Mouse (Mus musculus) erythroid progenitor cell, adult 5-6 weeks (primary cell): ENCODE measurements around the gene Fgf11. TPM values are rescaled to one million over a fixed set of nuclear protein-coding genes. Genes with fewer than 3 reads are reported as not detected.

ENCODE experiments used
- ATAC-seq: replicated peaks from 2 replicates; pipeline ENCODE4 v1.8.0; 2016; ENCODE audit warnings: moderate number of reproducible peaks, mild to moderate bottlenecking, moderate TSS enrichment, inconsistent platforms; ENCODE audit not compliant: poor library complexity, low FRiP score, severe bottlenecking
- total RNA-seq, 2 experiments: library from RNA; stranded (forward) in 1 of 2; stranded (reverse) in 1 of 2; fragments of 150-400 nt in 1 of 2; fragments of 186-747, 209-891 nt in 1 of 2; gene quantifications; 2 replicates each; pipeline versions ENCODE4 v1.2.3 to v1.2.4; 2015 to 2017; ENCODE audit warnings: low replicate concordance in 2 of 2

Fgf11 gene
- total RNA-seq, 2 experiments from 2014 or later, result not detected

GRCm38 (mm10) chr11:69818871-69819270 lies 17.2 kb upstream of the Fgf11 start:
- ATAC-seq, result no peak

GRCm38 (mm10) chr11:69818365-69818764 lies 16.7 kb upstream of the Fgf11 start, which contains the start of gene Spem2:
Spem2 (minus strand) TSS chr11:69818465.
- no peak for ATAC-seq

GRCm38 (mm10) chr11:69816520-69816919 lies 14.9 kb upstream of the Fgf11 start:
- no peak for ATAC-seq

- no peak for ATAC-seq
Measured at GRCm38 (mm10) chr11:69815155-69815554, 13.5 kb upstream of the Fgf11 start, which contains the start of gene Gm39566. Gm39566 (minus strand) TSS chr11:69815298.

- ATAC-seq, result no peak
Measured at GRCm38 (mm10) chr11:69810280-69810679, 8.6 kb upstream of the Fgf11 start.

DNA sequence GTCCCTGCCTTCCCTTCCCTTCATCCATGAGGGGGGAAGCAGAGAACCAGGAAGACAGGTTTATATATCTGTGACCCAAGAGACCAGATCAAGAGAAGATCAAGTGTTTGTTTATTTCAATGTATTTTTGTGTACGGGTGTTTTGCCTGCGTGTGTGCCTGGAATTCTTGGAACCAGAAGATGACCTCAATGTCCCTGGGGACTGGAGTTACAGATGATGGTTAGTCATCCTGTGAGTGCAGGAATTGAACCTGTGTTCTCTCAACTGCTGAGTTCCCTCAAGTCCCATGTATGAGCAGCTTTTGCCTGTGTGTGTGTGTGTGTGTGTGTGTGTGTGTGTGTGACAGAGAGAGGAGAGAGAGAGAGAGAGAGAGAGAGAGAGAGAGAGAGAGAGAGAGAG lies 6.0 kb upstream of the Fgf11 start:
- no peak for ATAC-seq

GRCm38 (mm10) chr11:69806378-69806777 lies 4.7 kb upstream of the Fgf11 start:
- ATAC-seq, result no peak

- no peak for ATAC-seq
Measured at GRCm38 (mm10) chr11:69804972-69805909, 3.6 kb upstream of the Fgf11 start, which contains the start of gene Tmem102. Tmem102 (minus strand) TSS chr11:69805624.

GRCm38 (mm10) chr11:69804652-69804940 lies 2.9 kb upstream of the Fgf11 start:
- ATAC-seq, result no peak

DNA sequence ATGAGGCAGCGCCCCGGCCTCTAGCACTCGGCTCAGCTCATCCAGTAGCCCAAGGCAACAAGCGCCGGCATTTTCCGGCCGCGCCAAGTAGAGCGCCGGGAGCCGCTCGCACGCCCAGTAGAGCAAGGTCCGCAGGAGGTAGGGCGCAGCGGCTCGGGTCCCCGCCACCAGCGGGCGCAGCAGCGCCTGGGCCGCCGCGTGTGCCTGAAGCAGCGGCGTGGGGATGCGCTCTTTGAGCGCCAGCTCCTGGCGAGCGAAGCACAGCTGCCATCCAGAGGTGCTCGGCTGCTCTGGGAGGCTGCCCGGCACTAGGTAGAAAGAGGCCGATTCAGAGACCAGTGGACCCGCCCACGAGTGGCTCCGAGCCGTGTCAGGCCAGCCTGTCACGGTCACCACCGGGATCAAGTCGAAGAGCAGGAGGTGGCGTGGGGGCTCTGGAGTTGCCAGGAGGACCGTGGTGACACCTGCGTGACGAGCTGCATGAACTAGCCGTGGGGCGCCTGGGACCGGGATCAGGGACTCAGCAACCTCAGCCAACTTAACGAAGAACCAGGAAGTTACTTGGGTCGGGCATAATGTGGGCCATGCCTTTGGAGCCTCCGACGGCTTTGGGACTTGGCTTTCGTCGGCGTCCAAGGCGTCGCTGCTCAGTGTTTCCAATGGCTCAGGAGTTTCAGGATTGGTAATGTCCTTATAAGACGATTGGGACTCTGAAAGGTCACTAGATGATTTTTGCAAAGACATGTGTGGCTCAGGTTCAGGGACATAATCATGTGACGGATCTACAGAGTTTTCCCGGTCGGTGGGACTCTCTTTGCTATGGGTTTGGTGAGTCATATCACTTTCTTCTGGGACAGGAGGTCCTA lies 2.4 kb upstream of the Fgf11 start:
- 0 out of 2 replicates have a peak, but pooled peaks have one; percentile 49 for ATAC-seq

GRCm38 (mm10) chr11:69803328-69803727 lies 1.7 kb upstream of the Fgf11 start:
- no peak for ATAC-seq

GRCm38 (mm10) chr11:69802648-69803105 lies 1.0 kb upstream of the Fgf11 start:
- ATAC-seq, result no peak

DNA sequence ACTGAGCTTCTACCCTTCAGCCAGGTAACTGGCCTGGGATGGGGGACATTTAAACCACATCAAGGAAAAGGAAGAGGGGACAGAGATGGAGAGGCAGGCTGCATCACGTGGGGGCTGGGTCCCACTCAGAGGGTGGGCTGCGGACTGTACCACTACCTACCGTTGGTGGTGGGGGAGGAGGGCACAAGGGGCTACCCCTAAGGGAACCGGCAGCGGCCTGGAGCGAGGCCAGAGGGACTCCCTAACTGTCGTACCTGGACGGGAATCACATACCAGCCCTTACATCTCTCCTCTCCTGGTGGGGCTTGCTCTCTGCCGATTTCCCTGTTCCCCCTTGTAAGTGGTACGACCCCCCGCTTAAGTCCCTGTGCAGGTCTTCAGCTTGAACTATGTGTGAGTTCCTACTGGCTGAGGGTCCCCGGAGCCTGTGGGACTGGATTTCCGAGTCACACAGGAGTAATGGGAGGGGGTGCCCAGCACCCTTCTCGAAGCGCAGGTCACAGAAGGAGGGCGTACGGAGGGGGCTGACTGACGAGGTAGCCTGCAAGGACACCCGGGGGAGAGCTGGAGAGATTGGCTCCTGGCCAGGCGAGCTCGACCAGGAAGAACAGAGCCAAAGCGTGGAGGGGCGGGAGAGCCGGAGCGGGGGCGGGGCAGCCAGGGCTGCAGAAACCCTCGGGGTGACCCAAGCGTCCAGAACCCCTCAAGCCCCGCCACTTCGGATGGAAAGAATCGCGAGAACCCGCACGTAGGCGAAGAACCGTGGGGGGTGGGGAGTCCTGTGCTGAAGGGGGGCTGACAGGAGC lies 1.1 kb downstream of the Fgf11 start:
- ATAC-seq, result no peak

DNA sequence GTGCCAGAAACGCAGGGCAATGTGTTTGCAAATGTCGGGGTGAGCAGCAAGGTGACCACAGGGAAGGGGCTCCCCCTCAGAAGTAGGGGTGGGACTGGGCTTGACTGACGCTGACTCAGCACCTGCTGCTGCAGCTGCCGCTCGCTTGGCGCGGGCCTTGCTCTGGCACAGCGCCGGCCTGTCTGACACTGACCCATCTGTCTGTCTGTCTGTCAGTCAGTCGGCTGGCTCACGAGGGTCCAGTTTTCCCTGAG lies 1.6 kb downstream of the Fgf11 start:
- no peak for ATAC-seq

GRCm38 (mm10) chr11:69799394-69800137 lies 2.1 kb downstream of the Fgf11 start:
- ATAC-seq, result no peak

DNA sequence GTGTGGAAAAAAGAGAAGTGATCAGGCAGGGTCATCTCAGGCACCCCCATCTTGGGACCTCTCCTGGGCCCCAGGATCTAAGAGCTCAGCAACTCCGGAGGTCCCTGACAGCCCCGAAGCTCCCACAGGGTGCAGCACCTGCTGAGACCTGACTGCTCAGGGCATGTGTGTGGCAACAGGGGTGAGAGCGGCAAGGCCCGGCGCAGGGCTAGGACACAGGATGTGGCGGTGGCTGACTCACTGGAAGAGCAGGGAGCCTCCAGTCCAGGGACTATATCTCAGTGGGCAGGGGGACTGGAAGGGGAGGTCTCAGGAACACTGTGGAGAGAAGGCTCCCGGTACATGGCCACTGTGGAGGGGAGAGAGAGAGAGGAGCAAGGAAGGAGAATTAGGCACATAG lies 3.7 kb downstream of the Fgf11 start:
- ATAC-seq, result no peak

GRCm38 (mm10) chr11:69795983-69796435 lies 5.6 kb downstream of the Fgf11 start:
- no peak for ATAC-seq

DNA sequence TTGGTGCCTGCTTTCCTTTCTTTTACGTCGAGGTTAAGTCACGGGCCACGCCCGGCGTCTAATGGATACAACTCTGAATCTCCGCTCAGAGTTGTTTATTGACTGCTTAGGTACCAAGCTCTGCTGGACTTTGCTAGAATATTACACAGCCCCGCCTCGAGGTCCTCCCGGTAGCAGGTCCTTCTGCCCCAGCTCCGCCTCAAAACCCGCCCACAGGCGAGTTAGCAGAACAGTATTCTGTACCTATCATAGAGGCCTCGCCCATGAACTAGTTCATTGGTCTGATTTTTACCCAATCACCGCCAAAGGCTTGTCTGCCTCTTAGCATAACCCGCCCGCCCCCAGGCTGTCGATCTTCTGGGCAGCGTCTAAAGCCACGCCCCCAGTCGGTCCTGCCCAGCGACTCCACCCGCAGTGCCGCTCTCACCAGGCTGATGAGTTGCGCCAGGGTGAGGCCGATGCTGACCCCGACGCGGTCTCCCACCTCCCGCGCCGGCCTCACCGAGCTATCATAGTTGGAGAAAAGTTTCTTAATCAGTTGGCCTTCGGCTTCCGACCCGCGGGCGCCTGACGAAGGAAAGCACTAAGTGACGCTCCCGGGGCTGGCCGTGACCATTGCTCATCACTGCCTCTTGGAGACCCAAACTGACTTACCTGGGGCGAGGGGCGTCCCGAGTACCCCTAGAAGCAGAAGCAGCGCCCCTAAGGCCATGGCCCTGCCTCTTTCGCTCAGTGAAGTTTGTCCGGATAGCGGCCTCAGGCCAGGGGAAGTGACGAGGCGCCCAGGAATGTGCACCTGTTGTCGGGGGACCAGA lies 6.3 kb downstream of the Fgf11 start, which contains the start of gene Chrnb1:
TSS of gene Chrnb1 (minus strand) at position 776 of the 815 bp plus-strand sequence.
- ATAC-seq, result peak; percentile 97
